Mouse (Mus musculus) embryo, embryonic 10 days (tissue): ENCODE results near the gene Cks2.
"Not testable (repeated sequence)": the region's sequence is repeated elsewhere in the genome, so short reads cannot be mapped to it uniquely, and the experiment has no call there.

Experiments
- DNase-seq: peaks from one replicate; pipeline ENCODE4 v3.0.0-alpha.2; 2015; ENCODE audit warnings: low spot score

Cks2 gene

DNA sequence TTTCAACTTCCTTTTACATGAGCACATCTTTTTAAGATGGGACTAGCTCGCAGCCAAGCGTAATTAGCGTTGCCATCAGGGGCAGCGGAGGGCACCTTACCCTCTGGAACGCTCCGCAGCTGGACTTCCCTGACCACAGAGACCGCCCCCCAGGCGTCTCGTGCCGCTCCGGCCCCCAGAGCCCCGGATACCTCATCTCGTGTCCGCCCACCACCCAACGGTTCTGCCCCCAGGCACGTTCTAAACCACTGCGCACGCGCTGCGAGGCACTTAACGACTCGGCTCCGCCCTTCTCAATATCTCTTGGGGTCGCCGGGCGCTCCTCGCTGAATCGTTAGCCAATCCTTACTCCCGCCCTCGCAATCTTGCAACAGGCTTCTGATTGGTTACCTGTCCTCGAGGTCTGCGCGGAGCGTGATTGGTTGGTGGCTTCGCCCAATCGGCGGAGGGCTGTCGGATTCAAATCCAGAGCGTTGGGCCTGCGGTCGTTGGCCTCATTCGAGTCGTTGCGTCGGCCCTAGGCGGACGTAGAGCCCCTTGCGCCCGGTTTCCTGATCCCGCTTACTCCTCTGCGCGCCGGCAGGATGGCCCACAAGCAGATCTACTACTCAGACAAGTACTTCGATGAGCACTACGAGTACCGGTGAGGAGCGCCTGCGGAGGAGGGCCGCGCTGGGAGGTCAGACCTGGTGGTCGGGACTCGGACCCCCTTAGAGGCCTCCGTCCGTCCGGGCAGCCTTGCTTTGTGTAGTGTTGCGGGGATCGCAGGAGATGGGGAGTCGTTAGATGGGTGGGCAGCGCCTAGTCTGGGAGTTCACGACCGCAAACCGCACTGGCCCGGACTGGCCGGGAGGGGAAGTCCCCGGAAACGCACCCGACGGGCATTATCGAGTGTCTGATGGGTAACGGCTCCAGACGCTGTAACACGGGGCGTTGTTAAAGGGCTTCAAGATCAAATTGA lies at the start of gene Cks2:
TSS of gene Cks2 (plus strand) at position 404 of the 961 bp plus-strand sequence.
- DNase-seq: peak; percentile 100

GRCm38 (mm10) chr13:51595404-51595803 lies 49.6 kb upstream of the Cks2 start:
- DNase-seq: no peak

DNA sequence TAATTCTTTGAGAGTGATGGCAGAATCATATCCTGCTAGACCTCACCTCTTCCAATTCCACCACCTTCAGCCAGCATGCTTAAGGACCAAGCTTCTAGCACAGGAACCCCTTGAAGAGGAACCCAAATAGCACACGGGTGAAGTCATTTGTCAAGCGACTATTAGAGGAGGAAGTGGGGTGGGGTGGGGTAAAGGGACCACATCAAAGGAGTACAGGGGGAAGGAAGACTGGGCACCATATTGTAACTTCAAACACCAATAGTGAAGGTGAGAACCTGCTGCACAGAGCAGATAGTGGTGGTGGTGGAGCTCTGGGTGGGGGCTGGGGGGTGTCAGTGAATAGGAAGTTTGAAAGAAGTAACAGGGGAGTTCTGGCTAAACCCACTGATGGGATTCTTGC lies 47.0 kb upstream of the Cks2 start:
- DNase-seq: no peak

DNA sequence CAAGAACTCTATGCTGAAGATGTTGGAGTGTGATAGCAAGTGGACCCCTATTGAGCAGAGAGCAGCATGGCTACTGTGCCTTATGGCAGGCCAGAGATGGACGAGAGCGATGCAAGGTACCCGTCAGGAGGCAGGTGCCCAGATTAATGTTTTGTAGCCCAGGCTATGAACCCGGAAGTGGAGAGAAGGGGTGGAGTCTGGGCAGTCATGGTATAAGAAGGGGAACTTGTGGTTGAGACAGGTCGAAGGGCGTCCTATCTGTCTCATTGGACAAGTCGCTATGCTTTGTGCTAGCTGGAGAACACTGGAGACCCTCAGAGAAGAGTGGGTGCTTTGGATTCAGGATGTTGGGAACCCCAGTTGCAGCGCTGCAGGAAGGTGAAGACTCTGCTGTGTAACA lies 44.9 kb upstream of the Cks2 start:
- DNase-seq: no peak

- no peak for DNase-seq
Observed at GRCm38 (mm10) chr13:51602764-51603163, 42.3 kb upstream of the Cks2 start.

- peak; percentile 72 for DNase-seq
Observed at GRCm38 (mm10) chr13:51603221-51603893, 41.7 kb upstream of the Cks2 start.

DNA sequence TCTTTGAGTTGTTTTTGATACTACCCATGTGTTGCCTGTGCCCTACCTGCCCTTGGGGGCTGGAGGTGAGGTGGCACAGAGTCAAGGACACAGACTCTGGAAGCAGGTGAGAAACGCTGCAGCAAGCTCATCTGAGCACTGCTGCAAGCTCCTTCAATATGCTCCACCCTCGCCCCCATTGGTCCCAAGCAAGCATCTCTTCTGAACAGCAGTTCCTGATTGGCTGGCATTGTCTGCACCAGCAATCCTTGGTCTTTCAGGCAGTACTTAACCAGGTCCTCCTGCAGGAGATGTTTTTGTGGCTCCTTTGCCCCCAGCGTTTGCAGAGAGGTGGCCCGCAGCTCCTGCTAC lies 41.2 kb upstream of the Cks2 start:
- DNase-seq: no peak

- no peak for DNase-seq
Observed at GRCm38 (mm10) chr13:51609231-51609630, 35.8 kb upstream of the Cks2 start.

GRCm38 (mm10) chr13:51611060-51611459 lies 34.0 kb upstream of the Cks2 start:
- no peak for DNase-seq

DNA sequence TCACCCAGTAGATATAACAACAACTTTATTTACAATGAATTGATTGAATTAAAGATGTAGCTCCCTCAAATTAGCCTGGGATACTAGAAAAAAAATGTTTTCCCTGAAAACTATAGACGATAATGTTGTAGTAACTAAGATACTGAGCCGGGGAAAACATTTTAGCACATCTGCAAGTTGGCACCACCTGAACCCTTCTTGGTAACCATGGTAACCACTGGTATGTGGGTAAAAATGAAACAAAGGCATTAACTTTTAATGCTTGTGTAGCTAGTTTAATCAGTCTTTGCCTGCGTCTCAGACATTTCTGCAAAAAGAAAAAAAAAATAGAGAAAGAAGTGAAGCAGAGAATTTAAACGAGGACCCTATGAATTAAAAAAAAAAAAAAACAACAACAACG lies 33.5 kb upstream of the Cks2 start:
- no peak for DNase-seq

GRCm38 (mm10) chr13:51615815-51616214 lies 29.2 kb upstream of the Cks2 start:
- DNase-seq: no peak

DNA sequence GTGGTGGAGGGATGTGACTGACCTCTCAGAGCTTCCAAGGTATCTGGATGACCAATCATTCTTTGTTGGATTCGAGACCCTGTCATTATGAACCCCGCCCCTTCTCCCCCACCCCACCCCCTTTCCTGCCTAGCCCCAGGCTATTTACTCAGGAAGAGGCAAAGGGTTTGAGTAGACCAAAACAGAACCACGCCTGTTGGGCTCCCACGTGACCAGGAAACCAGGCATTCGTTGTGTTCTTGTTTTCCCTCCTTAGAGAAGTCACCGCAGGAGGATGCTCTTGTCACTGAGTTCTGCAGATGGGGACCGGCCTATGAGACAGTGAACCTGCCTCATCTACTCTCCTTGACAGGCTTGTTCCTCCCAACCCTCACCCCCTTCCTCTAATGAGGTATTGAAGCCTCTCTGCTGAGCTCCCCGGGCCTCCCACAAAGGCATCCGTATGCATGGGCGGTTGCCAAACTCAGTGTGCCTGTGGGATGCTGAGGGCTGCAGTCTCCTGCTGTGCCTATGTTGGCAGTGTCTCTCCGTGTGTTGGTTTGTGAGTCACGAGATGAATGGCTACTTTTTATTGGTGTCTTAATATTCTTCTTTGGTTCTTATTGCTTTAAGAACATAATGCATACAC lies 28.5 kb upstream of the Cks2 start:
- DNase-seq: no peak

DNA sequence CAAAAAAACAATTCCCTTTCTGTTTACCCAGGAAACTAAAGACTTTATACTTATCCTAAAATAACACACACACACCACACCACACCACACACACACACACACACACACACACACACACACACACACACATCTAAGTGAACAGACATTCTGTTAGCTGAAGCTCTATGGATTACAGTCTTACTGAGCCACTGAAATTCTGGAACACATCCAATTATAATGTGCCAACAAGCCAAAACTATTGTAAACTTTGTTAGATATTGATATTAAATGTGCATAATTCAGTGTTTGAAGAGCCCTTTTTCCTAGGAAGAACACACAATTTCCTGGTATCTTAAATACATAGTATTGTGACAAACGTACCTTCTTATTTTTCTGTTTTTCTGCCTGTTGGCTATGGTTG lies 27.7 kb upstream of the Cks2 start:
- no peak for DNase-seq

GRCm38 (mm10) chr13:51617861-51618260 lies 27.2 kb upstream of the Cks2 start:
- DNase-seq: peak; percentile 85

- no peak for DNase-seq
Observed at GRCm38 (mm10) chr13:51618602-51619001, 26.4 kb upstream of the Cks2 start.

- no peak for DNase-seq
Observed at GRCm38 (mm10) chr13:51622626-51623025, 22.4 kb upstream of the Cks2 start.

GRCm38 (mm10) chr13:51623678-51624077 lies 21.4 kb upstream of the Cks2 start:
- DNase-seq: no peak

DNA sequence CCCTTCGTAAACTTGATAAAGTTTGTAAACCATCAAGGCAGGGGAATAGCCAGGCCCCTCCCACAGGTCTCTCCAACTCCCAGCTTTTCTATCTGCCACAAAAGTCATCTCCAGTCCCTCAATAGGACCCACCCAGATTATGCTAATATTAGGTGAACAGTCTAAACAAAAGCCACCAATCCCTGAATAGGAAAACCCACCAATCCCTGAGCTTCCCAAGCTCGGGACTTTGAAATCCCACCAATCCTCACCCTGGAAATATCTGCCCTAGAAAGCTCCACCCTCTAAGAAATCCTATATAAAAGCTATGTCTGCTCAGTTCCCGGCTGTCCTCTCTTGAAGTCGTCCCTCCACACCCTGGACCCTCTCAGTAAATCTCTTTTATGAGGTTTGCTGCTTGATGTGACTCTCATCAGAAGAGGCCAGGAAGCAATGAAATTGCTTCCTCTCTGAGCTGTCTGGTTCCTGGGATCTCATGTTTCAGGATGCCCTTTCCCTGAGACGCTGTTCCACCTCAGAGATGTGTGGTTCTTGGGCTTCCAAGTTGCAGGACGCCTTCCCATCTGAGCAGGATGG lies 16.7 kb upstream of the Cks2 start:
- DNase-seq: no peak

DNA sequence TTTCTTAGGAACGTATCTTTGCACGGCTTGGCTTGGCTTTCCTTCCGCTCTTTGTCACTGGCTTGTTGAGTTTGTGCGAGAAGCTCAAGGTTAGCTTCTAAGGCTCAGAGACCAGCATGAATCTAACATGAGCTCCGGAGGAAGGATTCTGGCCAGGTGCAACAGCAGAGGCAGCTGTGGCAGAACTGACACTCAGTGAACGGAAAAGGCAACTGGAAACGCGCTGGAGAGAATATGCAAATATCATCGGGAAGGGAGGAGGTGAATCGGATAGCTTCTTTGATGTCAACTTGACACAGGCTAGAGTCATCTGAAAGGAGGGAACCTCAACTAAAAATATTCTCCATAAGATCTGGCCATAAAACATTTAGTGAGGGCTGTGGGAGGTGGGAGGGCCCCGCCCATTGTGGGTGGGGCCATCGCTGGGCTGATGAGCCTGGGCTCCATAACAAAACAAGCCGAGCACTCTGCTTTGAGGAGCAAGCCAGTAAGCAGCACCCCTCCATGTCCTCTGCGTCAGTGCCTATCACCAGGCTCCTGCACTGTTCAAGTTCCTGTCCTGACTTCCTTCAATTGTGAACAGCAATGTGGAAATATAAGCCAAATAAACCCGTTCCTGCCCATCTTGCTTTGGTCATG lies 13.6 kb upstream of the Cks2 start:
- DNase-seq: no peak

- no peak for DNase-seq
Observed at GRCm38 (mm10) chr13:51632560-51633218, 12.3 kb upstream of the Cks2 start.

DNA sequence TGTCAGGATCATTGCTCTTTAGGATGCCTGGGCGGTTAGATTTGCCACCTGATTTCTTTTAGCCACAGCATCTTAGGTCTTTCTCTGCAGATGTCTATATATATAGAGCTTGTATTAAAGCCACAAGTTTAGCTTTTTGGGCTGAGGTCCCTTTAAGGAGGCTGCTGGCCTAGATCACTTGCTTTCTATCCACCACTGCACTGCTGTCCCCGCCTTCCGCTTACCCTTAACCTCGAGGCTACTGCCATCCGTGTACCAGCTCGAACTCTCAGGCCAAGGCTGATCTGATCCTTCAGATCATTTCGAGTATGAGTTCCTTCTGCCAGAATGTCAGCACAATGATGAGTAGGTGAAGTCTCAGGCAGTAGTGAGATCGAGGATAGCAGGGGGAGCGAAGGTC lies 9.6 kb upstream of the Cks2 start:
- not testable (repeated sequence) for DNase-seq

DNA sequence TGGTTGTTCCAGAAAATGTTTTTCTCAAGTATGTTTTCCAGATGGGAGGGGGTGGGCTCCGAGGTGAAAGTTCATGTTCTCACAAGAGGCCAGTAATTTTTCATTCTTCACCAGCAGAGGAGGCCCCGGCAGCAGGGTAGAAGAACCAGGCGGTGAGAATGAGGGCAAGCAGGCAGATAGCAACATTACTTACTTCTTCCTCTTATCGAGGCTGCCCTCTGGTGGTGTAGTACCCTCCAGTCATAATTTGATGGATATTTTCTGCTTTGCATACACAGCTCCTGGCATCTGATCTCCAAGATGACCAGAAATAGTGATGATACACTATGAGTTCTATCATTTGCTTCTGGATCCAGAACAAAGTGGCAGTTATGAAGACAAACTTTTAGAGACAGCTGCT lies 6.1 kb upstream of the Cks2 start:
- no peak for DNase-seq
